In genomic region chr4:83656571-83656970, GRCm38 (mm10) we compare ENCODE assay signal across 8 mouse cellular contexts.
DNase-seq lines count a peak whose midpoint lies in the region; ATAC-seq lines count a peak whose summit lies in the region.

No protein-coding gene starts in this region.

- no peaks in the 10 kb centered on the region for H3K9me3 ChIP-seq in hindbrain, embryonic 12.5 days (replicated peaks)
- no peaks in the 10 kb centered on the region for H3K9me3 ChIP-seq in lung, embryonic 15.5 days

- peak overlapping the region; percentile 41; the same call in 1 of the 2 replicates for H3K9ac ChIP-seq in hindbrain, embryonic 12.5 days
- H3K9ac ChIP-seq in lung, embryonic 15.5 days: no peak overlapping the region

- 2% methylated on average over 10 of the region's 10 CpGs for WGBS in hindbrain, embryonic 12.5 days
- WGBS in lung, embryonic 15.5 days: 19% methylated on average over 10 of the region's 10 CpGs

- peak; percentile 7 for DNase-seq in cerebellum, adult 9-11 months
- DNase-seq in cerebellum, adult 8-10 months: no peak
- peak; percentile 5 to 13 for DNase-seq in cerebellum, postnatal 36 days
- peak; percentile 23 for DNase-seq in retina, postnatal 7 days (ENCODE audit: low read depth, low spot score)
- no peak for DNase-seq in left cerebral cortex, adult 8-10 months (ENCODE audit: low spot score in 2 of 2)
- no peak for DNase-seq in spleen, adult 12 weeks (ENCODE audit: low spot score)

- H3K36me3 ChIP-seq in hindbrain, embryonic 12.5 days: no peaks in the 10 kb centered on the region
- H3K36me3 ChIP-seq in lung, embryonic 15.5 days: no peaks in the 10 kb centered on the region

- peak; percentile 92 for ATAC-seq in hindbrain, embryonic 12.5 days (ENCODE audit: low FRiP score)
- ATAC-seq in lung, embryonic 15.5 days (ENCODE audit: borderline replicate concordance, extremely low read depth, low FRiP score, low TSS enrichment): peak; percentile 88; the same call in 1 of the 2 replicates

- H3K4me3 ChIP-seq in hindbrain, embryonic 12.5 days: peak overlapping the region; percentile 16
- H3K4me3 ChIP-seq in lung, embryonic 15.5 days: no peak overlapping the region

- no peaks in the 10 kb centered on the region for H3K27me3 ChIP-seq in hindbrain, embryonic 12.5 days
- H3K27me3 ChIP-seq in lung, embryonic 15.5 days: no peaks in the 10 kb centered on the region

- H3K4me1 ChIP-seq in hindbrain, embryonic 12.5 days: peaks cover 18% of the 10 kb centered on the region
- H3K4me1 ChIP-seq in lung, embryonic 15.5 days: peaks cover 9% of the 10 kb centered on the region; the same call in 1 of the 2 replicates

- peak overlapping the region; percentile 62 for H3K27ac ChIP-seq in hindbrain, embryonic 12.5 days
- H3K27ac ChIP-seq in lung, embryonic 15.5 days: peak overlapping the region; percentile 70

- H3K4me2 ChIP-seq in hindbrain, embryonic 12.5 days (replicated peaks): peak overlapping the region; percentile 48
- H3K4me2 ChIP-seq in lung, embryonic 15.5 days: peak overlapping the region; percentile 31

Comparison
In these comparisons a context has a peak if more than half of its experiments do, and no peak if none do; other contexts are left out.
1. DNase-seq: peak in cerebellum, adult 9-11 months (single experiment), cerebellum, postnatal 36 days (2 of 2) and retina, postnatal 7 days (single experiment); none in cerebellum, adult 8-10 months (single experiment), left cerebral cortex, adult 8-10 months (0 of 2) and spleen, adult 12 weeks (single experiment).